Mouse (Mus musculus) left cerebral cortex, adult 9 months (tissue): ENCODE measurements around the gene Mau2.

Experiments used
- DNase-seq, 2 experiments: peaks; one replicate each; pipeline ENCODE4 v3.0.0; 2022; ENCODE audit warnings: low spot score in 2 of 2

The Mau2 gene

GRCm38 (mm10) chr8:69973442-69974161 lies 68.9 kb downstream of the Mau2 start:
- DNase-seq: no peak

- DNase-seq: no peak
Measured at GRCm38 (mm10) chr8:69973063-69973441, 69.5 kb downstream of the Mau2 start.

GRCm38 (mm10) chr8:69970880-69971279 lies 71.7 kb downstream of the Mau2 start:
- no peak for DNase-seq

- DNase-seq: no peak
Measured at GRCm38 (mm10) chr8:69967291-69967933, 75.1 kb downstream of the Mau2 start.
